Mouse (Mus musculus) midbrain, embryonic 11.5 days (tissue): ENCODE measurements around the gene Enthd1. TPM values are rescaled to one million over a fixed set of nuclear protein-coding genes. Genes with fewer than 3 reads are reported as not detected.
"Not testable (repeated sequence)": the region's sequence is repeated elsewhere in the genome, so short reads cannot be mapped to it uniquely, and the experiment has no call there.

ENCODE experiments used
- ATAC-seq: fragments of 200-750 bp; cut with Nextera tagmentation; 2 replicates; pipeline ENCODE4 v1.8.0; 2017; ENCODE audit warnings: moderate TSS enrichment, moderate library complexity; ENCODE audit not compliant: low FRiP score
- DNase-seq: peaks from one replicate; pipeline ENCODE4 v3.0.0; 2015; ENCODE audit warnings: low spot score; ENCODE audit errors: missing footprints
- H3K27ac ChIP-seq: fragments of 300-500 bp; sonication (generic); 2 replicates; pipeline ENCODE4 v1.5.1; 2014; ENCODE audit warnings: low read depth, low read length
- H3K27me3 ChIP-seq: fragments of 300-500 bp; sonication (generic); 2 replicates; pipeline ENCODE4 v1.6.1; 2014; ENCODE audit warnings: mild to moderate bottlenecking, low read length, moderate library complexity, mixed read lengths; ENCODE audit not compliant: control insufficient read depth, insufficient read depth
- H3K36me3 ChIP-seq: fragments of 300-500 bp; sonication (generic); 2 replicates; pipeline ENCODE4 v1.6.1; 2014; ENCODE audit warnings: mild to moderate bottlenecking, low read length, moderate library complexity, mixed read lengths; ENCODE audit not compliant: control insufficient read depth, insufficient read depth
- H3K4me1 ChIP-seq: fragments of 300-500 bp; sonication (generic); 2 replicates; pipeline ENCODE4 v1.6.1; 2014; ENCODE audit warnings: low read length; ENCODE audit not compliant: control insufficient read depth, insufficient read depth
- H3K4me2 ChIP-seq: fragments of 300-500 bp; sonication (generic); 2 replicates; pipeline ENCODE4 v1.6.1; 2014; ENCODE audit warnings: mild to moderate bottlenecking, moderate library complexity
- H3K4me3 ChIP-seq: fragments of 300-500 bp; sonication (generic); 2 replicates; pipeline ENCODE4 v1.5.1; 2014; ENCODE audit warnings: low read depth, low read length
- H3K9ac ChIP-seq: fragments of 300-500 bp; sonication (generic); 2 replicates; pipeline ENCODE4 v1.6.1; 2014; ENCODE audit warnings: low read length
- H3K9me3 ChIP-seq: fragments of 300-500 bp; sonication (generic); 2 replicates; pipeline ENCODE4 v1.6.1; 2016; ENCODE audit warnings: low read length; ENCODE audit not compliant: control insufficient read depth
- WGBS: fragments of 180-500 bp; shearing (Covaris S2); extraction: QIAGEN DNeasy Blood & Tissue Kit; methylation state at CpG from one replicate; pipeline ENCODE4 v1.1.7; 2014; 5-methylcytosine and 5-hydroxymethylcytosine counted together
- polyA plus RNA-seq: library from polyadenylated mRNA; unstranded; fragments of >200 nt; fragmentation: Nextera tagmentation; extraction: Ambion mirVana; gene quantifications from 2 replicates; pipeline ENCODE4 v1.2.1, GENCODE M21; 2014

Enthd1 gene
- polyA plus RNA-seq, 1 experiment from 2014 or later = not detected

DNA sequence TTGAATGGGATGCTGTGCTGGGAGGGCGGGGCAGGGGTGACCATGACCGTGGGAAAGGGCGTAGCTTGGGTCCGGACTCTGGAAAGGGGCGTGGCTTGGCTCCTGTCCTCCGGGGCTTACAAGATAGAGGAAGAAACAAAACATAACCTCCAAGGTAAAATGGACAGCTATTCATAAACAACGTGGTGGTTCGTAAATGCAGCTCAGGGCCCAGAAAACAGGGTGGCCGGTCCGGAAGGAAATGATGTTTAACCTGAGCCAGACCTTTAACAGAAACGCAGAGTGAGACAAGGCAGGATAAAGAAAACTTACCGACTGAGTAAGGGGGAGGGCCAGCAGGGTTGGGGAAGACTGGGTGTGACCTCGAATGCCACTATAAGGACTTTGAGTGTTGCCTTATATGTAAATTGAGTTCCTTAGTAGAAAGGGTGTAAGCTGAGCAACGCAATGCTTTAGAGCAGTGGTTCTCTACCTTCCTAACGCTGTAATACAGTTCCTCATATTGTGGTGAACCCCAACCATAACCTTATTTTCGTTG is 34.3 kb upstream of the Enthd1 start:
- WGBS = 55% methylated on average over 16 of the region's 16 CpGs
- no peak for DNase-seq
- no peak overlapping the region for H3K4me3 ChIP-seq

GRCm38 (mm10) chr15:80598750-80599149 is 33.8 kb upstream of the Enthd1 start:
- Histone ChIP-seq H3K4me3 (no peak overlapping the region), H3K27me3 (no peaks in the 10 kb centered on the region), H3K27ac (no peak overlapping the region), H3K4me2 (no peak overlapping the region), H3K9ac (no peak overlapping the region), H3K9me3 (no peaks in the 10 kb centered on the region), H3K4me1 (peaks cover 2% of the 10 kb centered on the region; the same call in 1 of the 2 replicates), H3K36me3 (no peaks in the 10 kb centered on the region)
- ATAC-seq (no peak), DNase-seq (no peak)
- 80% methylated on average over 12 of the region's 12 CpGs for WGBS

More for the DNA sequence above, 34.3 kb upstream of the Enthd1 start:
- Histone ChIP-seq H3K36me3 (no peaks in the 10 kb centered on the region), H3K9ac (no peak overlapping the region), H3K27ac (no peak overlapping the region), H3K27me3 (no peaks in the 10 kb centered on the region), H3K4me1 (peaks cover 2% of the 10 kb centered on the region; the same call in 1 of the 2 replicates), H3K9me3 (no peaks in the 10 kb centered on the region), H3K4me2 (no peak overlapping the region)
- no peak for ATAC-seq

DNA sequence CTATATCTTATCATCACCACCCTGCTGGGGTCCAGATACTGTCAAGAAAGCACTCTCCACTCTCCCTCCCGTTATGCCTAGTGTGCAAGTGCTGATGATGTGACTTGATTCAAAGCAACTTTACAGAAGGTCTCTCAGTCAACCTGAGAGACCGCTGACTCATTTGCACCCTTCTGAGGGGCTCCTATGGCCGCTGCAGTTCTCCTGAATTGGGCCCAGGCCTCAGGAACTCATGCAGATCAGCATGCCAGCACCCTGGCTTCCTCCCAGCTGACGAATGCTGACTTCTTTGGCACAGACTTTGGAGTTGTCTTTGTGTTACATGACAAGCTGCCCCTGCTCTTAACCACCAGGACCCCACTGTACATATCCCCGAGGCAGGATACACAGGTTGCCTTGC is 28.9 kb upstream of the Enthd1 start:
- H3K9ac ChIP-seq = no peak overlapping the region
- no peaks in the 10 kb centered on the region for H3K27me3 ChIP-seq
- H3K4me3 ChIP-seq = no peak overlapping the region
- ATAC-seq (no peak), DNase-seq (no peak)
- H3K36me3 ChIP-seq = no peaks in the 10 kb centered on the region
- 73% methylated on average over 5 of the region's 5 CpGs for WGBS
- H3K27ac ChIP-seq = no peak overlapping the region
- no peak overlapping the region for H3K4me2 ChIP-seq
- H3K9me3 ChIP-seq = no peaks in the 10 kb centered on the region
- no peaks in the 10 kb centered on the region for H3K4me1 ChIP-seq

DNA sequence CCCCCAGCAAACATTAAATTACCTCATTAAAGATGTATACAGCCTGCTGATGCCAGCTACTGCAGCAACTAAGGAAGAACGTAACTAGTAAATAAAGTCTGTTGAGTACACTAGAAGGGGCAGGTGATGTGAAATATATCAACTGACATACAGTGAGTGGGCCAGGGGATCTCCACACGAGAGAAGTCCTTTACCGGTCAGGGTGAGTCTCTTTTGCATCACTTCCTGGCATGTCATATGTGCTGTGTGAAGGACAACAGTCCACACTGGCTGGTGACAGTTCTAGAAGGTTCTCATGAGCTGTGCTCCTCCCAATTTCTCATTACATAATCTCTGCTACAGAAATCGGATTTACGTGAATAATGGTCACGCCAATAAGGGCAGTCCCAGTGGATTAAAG is 27.8 kb upstream of the Enthd1 start:
- Histone ChIP-seq H3K4me3 (no peak overlapping the region), H3K9me3 (no peaks in the 10 kb centered on the region), H3K9ac (no peak overlapping the region), H3K36me3 (no peaks in the 10 kb centered on the region), H3K4me2 (no peak overlapping the region), H3K27ac (no peak overlapping the region), H3K27me3 (no peaks in the 10 kb centered on the region), H3K4me1 (no peaks in the 10 kb centered on the region)
- ATAC-seq = no peak
- no peak for DNase-seq
- WGBS = 87% methylated on average over 6 of the region's 6 CpGs

GRCm38 (mm10) chr15:80590641-80591040 is 25.7 kb upstream of the Enthd1 start:
- no peak for ATAC-seq
- H3K36me3 ChIP-seq = no peaks in the 10 kb centered on the region
- H3K27me3 ChIP-seq = no peaks in the 10 kb centered on the region
- H3K4me3 ChIP-seq = no peak overlapping the region
- peaks cover 7% of the 10 kb centered on the region for H3K4me1 ChIP-seq
- DNase-seq = no peak
- H3K9me3 ChIP-seq = no peaks in the 10 kb centered on the region
- 88% methylated on average over 5 of the region's 5 CpGs for WGBS
- H3K4me2 ChIP-seq = no peak overlapping the region
- H3K9ac ChIP-seq = no peak overlapping the region
- no peak overlapping the region for H3K27ac ChIP-seq

GRCm38 (mm10) chr15:80586296-80586695 is 21.3 kb upstream of the Enthd1 start:
- Histone ChIP-seq H3K27ac (no peak overlapping the region), H3K9ac (no peak overlapping the region), H3K27me3 (no peaks in the 10 kb centered on the region), H3K4me2 (no peak overlapping the region), H3K4me1 (peaks cover 7% of the 10 kb centered on the region), H3K36me3 (no peaks in the 10 kb centered on the region), H3K9me3 (no peaks in the 10 kb centered on the region), H3K4me3 (no peak overlapping the region)
- 25% methylated on average over 4 of the region's 4 CpGs for WGBS
- no peak for ATAC-seq
- no peak for DNase-seq

GRCm38 (mm10) chr15:80582581-80583495 is 17.9 kb upstream of the Enthd1 start:
- Histone ChIP-seq H3K9me3 (no peaks in the 10 kb centered on the region), H3K4me2 (no peak overlapping the region), H3K36me3 (no peaks in the 10 kb centered on the region), H3K27me3 (no peaks in the 10 kb centered on the region), H3K4me3 (no peak overlapping the region), H3K9ac (no peak overlapping the region), H3K27ac (no peak overlapping the region), H3K4me1 (peaks cover 8% of the 10 kb centered on the region)
- WGBS = 81% methylated on average over 20 of the region's 20 CpGs
- DNase-seq = no peak
- ATAC-seq = no peak

DNA sequence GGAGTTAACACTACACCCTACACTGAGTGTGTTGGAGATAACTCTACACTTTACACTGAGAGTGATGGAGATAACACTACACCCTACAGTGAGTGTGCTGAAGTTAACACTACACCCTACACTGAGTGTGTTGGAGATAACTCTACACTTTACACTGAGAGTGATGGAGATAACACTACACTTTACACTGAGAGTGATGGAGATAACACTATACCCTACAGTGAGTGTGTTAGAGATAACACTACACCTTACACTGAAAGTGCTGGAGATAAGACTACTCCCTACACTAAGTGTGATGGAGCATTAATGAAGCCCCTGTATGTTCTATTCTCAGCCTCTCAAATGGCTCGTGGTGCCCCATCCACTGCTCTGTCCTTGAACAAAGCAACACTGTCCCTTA is 15.6 kb upstream of the Enthd1 start:
- 79% methylated on average over 1 of the region's 1 CpGs for WGBS
- not testable (repeated sequence) for H3K27me3 ChIP-seq, ATAC-seq, H3K36me3 ChIP-seq, H3K9ac ChIP-seq, H3K4me2 ChIP-seq, H3K9me3 ChIP-seq, H3K27ac ChIP-seq, H3K4me3 ChIP-seq, DNase-seq, H3K4me1 ChIP-seq

- 61% methylated on average over 3 of the region's 3 CpGs for WGBS
- Histone ChIP-seq H3K9ac (no peak overlapping the region), H3K36me3 (no peaks in the 10 kb centered on the region), H3K4me1 (peaks cover 10% of the 10 kb centered on the region; the same call in 1 of the 2 replicates), H3K4me3 (no peak overlapping the region), H3K27me3 (no peaks in the 10 kb centered on the region), H3K4me2 (no peak overlapping the region), H3K27ac (no peak overlapping the region), H3K9me3 (no peaks in the 10 kb centered on the region)
- no peak for ATAC-seq
- no peak for DNase-seq
These were observed 14.2 kb upstream of the Enthd1 start for GRCm38 (mm10) chr15:80579121-80579520.
